Mouse (Mus musculus) neural tube, embryonic 11.5 days (tissue): ENCODE results near the gene Cfap97d2. TPM values are rescaled to one million over a fixed set of nuclear protein-coding genes. Genes with fewer than 3 reads are reported as not detected.

Experiments
- ATAC-seq: fragments of 200-750 bp; cut with Nextera tagmentation; 2 replicates; pipeline ENCODE4 v1.8.0; 2017; ENCODE audit warnings: moderate number of reproducible peaks, mild to moderate bottlenecking, moderate TSS enrichment, moderate library complexity; ENCODE audit not compliant: insufficient read depth, low FRiP score, low TSS enrichment
- DNase-seq: peaks from one replicate; pipeline ENCODE4 v3.0.0-alpha.2; 2015; ENCODE audit warnings: low spot score
- H3K27ac ChIP-seq: fragments of 300-500 bp; sonication (generic); 2 replicates; pipeline ENCODE4 v1.5.1; 2014; ENCODE audit warnings: low read depth, mild to moderate bottlenecking, low read length
- H3K27me3 ChIP-seq: fragments of 300-500 bp; sonication (generic); 2 replicates; pipeline ENCODE4 v1.6.1; 2014; ENCODE audit warnings: mild to moderate bottlenecking, low read length, mixed read lengths; ENCODE audit not compliant: control insufficient read depth, insufficient read depth
- H3K36me3 ChIP-seq: fragments of 300-500 bp; sonication (generic); 2 replicates; pipeline ENCODE4 v1.6.1; 2014; ENCODE audit warnings: mild to moderate bottlenecking, low read length, moderate library complexity, mixed read lengths; ENCODE audit not compliant: control insufficient read depth, insufficient read depth
- H3K4me1 ChIP-seq: fragments of 300-500 bp; sonication (generic); 2 replicates; pipeline ENCODE4 v1.6.1; 2014; ENCODE audit warnings: low read length, mixed read lengths; ENCODE audit not compliant: control insufficient read depth, insufficient read depth
- H3K4me2 ChIP-seq: fragments of 300-500 bp; sonication (generic); 2 replicates; pipeline ENCODE4 v1.6.1; 2014; ENCODE audit warnings: low read depth, mild to moderate bottlenecking, moderate library complexity
- H3K4me3 ChIP-seq: fragments of 300-500 bp; sonication (generic); 2 replicates; pipeline ENCODE4 v1.5.1; 2014; ENCODE audit warnings: low read depth, low read length
- H3K9ac ChIP-seq: fragments of 300-500 bp; sonication (generic); 2 replicates; pipeline ENCODE4 v1.6.1; 2014; ENCODE audit warnings: mild to moderate bottlenecking, low read length
- H3K9me3 ChIP-seq: fragments of 300-500 bp; sonication (generic); 2 replicates; pipeline ENCODE4 v1.6.1; 2016; ENCODE audit warnings: low read length; ENCODE audit not compliant: control insufficient read depth
- WGBS: fragments of 180-500 bp; shearing (Covaris S2); extraction: QIAGEN DNeasy Blood & Tissue Kit; methylation state at CpG from one replicate; pipeline ENCODE4 v1.1.7; 2014; 5-methylcytosine and 5-hydroxymethylcytosine counted together
- polyA plus RNA-seq: library from polyadenylated mRNA; unstranded; fragments of >200 nt; fragmentation: Nextera tagmentation; extraction: Ambion mirVana; gene quantifications from 2 replicates; pipeline ENCODE4 v1.2.1, GENCODE M21; 2014

Cfap97d2 gene
- polyA plus RNA-seq, result 0.38 and 0.52 TPM in 2 replicates

DNA sequence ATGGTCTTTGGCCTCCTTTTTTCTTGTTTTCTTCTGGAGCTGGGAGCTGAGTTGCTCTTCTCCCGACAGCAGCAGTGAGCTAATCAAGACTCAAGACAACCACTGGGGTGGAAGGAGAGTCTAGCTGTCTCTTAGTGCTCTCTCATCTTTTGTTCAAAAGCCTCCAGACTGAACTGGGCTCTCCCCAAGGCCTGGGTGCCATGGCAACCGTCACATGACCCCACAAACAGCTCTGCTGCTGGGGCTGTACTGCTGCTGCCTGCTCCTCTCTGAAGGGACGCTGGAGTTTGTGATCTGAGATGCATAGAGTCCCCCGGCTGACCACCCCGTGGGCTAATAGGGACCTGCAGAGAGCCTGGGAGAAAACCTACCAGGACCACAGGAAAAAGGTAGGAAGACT, at the start of gene Cfap97d2:
Gene Cfap97d2 (plus strand): TSS at position 222 of the 400 bp plus-strand sequence.
- H3K36me3 ChIP-seq, result no peaks in the 10 kb centered on the region
- H3K27me3 ChIP-seq, result no peaks in the 10 kb centered on the region
- peaks cover 6% of the 10 kb centered on the region; the same call in 1 of the 2 replicates for H3K4me1 ChIP-seq
- H3K27ac ChIP-seq, result no peak within 1 kb of the TSS
- no peaks in the 10 kb centered on the region for H3K9me3 ChIP-seq
- peak; percentile 99 for ATAC-seq
- H3K9ac ChIP-seq, result peak within 1 kb of the TSS; percentile 5
- 2% methylated on average over 5 of the region's 5 CpGs for WGBS
- peak; percentile 87 for DNase-seq
- no peak within 1 kb of the TSS for H3K4me3 ChIP-seq
- H3K4me2 ChIP-seq, result peak within 1 kb of the TSS; percentile 20

DNA sequence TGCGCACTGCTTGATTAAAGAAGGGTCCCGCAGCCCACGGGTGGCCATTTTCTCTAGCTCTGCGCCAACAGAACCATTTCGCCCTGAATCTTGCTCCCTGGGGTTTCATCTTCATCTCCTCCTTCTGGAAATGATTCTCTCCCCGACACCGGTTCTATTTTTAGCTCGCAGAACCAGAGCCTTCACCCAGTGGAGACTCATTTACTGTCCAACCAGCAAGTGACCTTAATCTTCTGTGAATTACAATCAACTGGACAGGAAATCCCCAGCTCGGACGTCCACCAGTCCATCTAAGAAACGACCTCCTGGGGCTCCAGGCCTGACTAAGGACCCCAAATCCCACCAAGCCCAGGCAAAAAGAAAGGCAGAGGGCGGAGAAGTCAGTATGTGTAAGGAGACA, 48.2 kb upstream of the Cfap97d2 start:
- DNase-seq (no peak), ATAC-seq (no peak)
- Histone ChIP-seq H3K27ac (no peak overlapping the region), H3K9me3 (no peaks in the 10 kb centered on the region), H3K9ac (no peak overlapping the region), H3K4me3 (no peak overlapping the region), H3K27me3 (no peaks in the 10 kb centered on the region), H3K4me1 (no peaks in the 10 kb centered on the region), H3K4me2 (no peak overlapping the region), H3K36me3 (no peaks in the 10 kb centered on the region)
- 83% methylated on average over 12 of the region's 12 CpGs for WGBS

DNA sequence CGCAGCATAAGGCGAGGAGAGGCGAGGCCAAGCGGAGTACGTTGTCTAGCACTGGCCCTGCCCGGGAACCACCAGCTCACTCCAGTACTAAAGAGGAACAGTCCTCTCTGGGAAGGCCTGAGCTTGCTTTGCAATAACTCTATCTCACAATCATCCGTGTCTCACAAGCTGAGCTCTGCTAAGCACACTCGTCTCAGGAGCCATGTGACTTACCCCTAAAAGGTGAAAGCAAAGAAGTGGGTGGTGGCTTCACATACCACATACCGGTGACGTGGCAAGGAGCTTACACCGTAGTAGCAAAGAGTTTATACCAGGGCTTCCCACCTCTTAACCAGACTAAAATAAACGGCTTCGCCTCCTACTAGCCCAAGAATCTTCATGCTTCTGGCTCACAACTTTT, 45.4 kb upstream of the Cfap97d2 start:
- no peaks in the 10 kb centered on the region for H3K4me1 ChIP-seq
- no peak for DNase-seq

DNA sequence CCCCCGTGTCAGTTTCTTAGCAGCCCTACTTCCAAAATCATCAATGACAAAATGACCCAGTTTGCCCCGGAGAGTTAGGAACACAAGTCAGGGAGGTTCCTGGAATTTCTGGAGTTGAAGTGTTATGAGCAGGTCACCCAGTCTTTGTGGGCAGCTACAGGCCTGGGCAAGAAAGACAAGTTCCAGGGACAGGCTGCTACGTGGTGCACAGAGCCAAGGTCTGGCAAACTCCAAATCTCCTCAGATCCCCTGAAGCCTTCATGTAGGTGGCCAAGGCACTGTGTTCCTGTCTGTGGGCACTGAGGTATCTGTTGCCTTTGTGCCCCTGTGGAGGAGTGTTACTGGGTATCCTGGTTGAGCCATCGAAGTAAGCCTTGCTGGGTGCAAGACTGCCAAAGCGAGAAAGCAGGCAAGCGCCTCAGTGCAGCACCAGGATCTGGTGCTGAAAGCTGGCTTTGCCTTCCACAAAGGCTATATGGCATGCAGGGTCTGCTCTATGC, 40.9 kb upstream of the Cfap97d2 start:
- Histone ChIP-seq H3K9ac (no peak overlapping the region), H3K4me3 (no peak overlapping the region), H3K27me3 (no peaks in the 10 kb centered on the region), H3K4me2 (no peak overlapping the region), H3K36me3 (no peaks in the 10 kb centered on the region), H3K27ac (no peak overlapping the region), H3K9me3 (no peaks in the 10 kb centered on the region), H3K4me1 (no peaks in the 10 kb centered on the region; the same call in 1 of the 2 replicates)
- DNase-seq (no peak), ATAC-seq (no peak)
- 85% methylated on average over 6 of the region's 6 CpGs for WGBS

More for the DNA sequence above, 45.4 kb upstream of the Cfap97d2 start:
- no peaks in the 10 kb centered on the region for H3K27me3 ChIP-seq
- no peaks in the 10 kb centered on the region for H3K36me3 ChIP-seq
- ATAC-seq, result no peak
- H3K9ac ChIP-seq, result no peak overlapping the region
- no peak overlapping the region for H3K4me3 ChIP-seq
- WGBS, result 92% methylated on average over 13 of the region's 13 CpGs
- H3K9me3 ChIP-seq, result no peaks in the 10 kb centered on the region
- H3K27ac ChIP-seq, result no peak overlapping the region
- no peak overlapping the region for H3K4me2 ChIP-seq

DNA sequence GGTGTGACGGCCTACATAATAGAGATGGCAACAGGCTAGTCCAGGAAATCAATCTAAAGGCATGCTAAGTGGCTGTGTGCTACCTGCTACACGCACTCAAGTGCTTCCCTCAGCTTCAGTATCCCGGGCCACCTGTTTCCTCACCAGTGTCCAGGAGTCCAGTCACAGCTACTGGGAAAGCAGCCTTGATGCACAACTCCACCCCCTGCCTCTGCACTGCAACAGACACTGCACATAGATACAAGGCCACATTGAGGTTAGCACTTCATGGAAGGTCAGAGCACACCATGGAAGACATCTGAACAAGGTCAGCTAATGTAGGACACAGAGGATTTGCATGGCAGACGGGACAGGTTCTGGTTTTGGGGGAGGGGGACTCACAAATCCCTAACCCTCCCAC, 40.2 kb upstream of the Cfap97d2 start:
- Histone ChIP-seq H3K4me2 (no peak overlapping the region), H3K4me3 (no peak overlapping the region), H3K27ac (no peak overlapping the region), H3K27me3 (no peaks in the 10 kb centered on the region), H3K9ac (no peak overlapping the region), H3K4me1 (no peaks in the 10 kb centered on the region; the same call in 1 of the 2 replicates), H3K36me3 (no peaks in the 10 kb centered on the region), H3K9me3 (no peaks in the 10 kb centered on the region)
- DNase-seq (no peak), ATAC-seq (no peak)
- WGBS, result 83% methylated on average over 4 of the region's 4 CpGs

DNA sequence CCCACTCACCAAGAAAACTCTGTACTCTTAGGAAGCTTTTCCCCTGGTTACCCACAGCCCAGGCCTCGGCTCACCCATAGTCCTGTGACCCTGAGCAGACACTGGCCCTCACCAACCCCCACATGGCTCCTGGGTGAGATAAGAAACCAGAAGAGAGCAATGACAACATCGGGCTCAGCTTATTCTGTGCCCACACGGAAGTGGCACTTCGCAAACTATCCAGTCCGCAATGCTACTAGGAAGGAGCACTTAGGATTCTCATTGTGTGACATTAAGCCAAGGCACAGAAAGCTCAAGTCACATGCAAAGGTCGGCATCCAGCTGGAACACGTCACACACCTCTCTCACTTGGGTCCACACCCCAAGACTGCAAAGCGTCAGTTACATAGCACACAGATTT, 39.7 kb upstream of the Cfap97d2 start:
- ATAC-seq, result no peak
- no peak overlapping the region for H3K4me3 ChIP-seq
- WGBS, result 83% methylated on average over 8 of the region's 8 CpGs

DNA sequence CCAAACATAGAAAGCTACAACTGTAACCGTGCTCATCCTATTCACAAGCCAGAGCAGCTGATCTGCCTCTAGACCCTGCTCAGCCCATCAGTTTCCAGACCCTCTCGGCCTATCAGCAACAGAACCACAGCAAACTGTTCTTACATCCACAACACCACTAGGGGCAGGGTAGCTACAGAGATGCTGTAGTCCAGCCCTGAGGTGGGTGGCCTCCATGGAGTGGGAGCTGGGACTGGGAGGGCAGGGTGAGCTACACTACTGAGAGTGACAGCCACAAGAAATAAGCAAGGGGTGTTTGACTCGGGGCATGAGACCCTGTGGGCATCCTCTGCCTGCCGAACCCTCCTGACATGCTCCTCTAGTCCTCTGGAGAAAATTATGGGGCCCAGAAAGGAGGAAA, 37.8 kb upstream of the Cfap97d2 start:
- Histone ChIP-seq H3K27ac (no peak overlapping the region), H3K36me3 (no peaks in the 10 kb centered on the region), H3K4me1 (no peaks in the 10 kb centered on the region; the same call in 1 of the 2 replicates), H3K9me3 (no peaks in the 10 kb centered on the region), H3K4me3 (no peak overlapping the region), H3K4me2 (no peak overlapping the region), H3K27me3 (no peaks in the 10 kb centered on the region), H3K9ac (no peak overlapping the region)
- ATAC-seq (no peak), DNase-seq (no peak)
- WGBS, result 75% methylated on average over 4 of the region's 4 CpGs

More for the DNA sequence above, 39.7 kb upstream of the Cfap97d2 start:
- no peak overlapping the region for H3K27ac ChIP-seq
- no peak overlapping the region for H3K9ac ChIP-seq
- H3K4me2 ChIP-seq, result no peak overlapping the region
- DNase-seq, result no peak
- H3K9me3 ChIP-seq, result no peaks in the 10 kb centered on the region
- H3K4me1 ChIP-seq, result no peaks in the 10 kb centered on the region; the same call in 1 of the 2 replicates
- no peaks in the 10 kb centered on the region for H3K27me3 ChIP-seq
- H3K36me3 ChIP-seq, result no peaks in the 10 kb centered on the region

DNA sequence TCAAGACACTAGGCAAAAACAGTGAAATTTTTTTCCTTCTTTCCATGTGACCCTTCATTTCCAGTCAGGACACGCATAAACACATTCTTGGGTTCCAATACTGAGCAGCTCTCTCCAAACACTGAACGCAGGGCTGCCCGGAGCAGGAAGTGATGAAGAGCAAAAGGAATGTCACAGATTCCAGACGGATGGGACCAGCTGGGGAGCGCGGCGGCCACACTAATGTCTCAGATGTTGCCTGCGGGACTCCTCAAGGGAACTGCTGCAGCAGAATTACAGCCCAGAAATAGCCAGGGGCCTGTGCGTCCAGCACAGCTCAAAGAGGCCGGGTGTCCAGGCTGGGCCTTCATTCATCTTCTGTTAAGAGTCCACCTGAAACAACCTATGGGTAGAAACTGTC, 37.3 kb upstream of the Cfap97d2 start:
- no peak overlapping the region for H3K9ac ChIP-seq
- H3K4me1 ChIP-seq, result no peaks in the 10 kb centered on the region; the same call in 1 of the 2 replicates
- H3K36me3 ChIP-seq, result no peaks in the 10 kb centered on the region
- no peaks in the 10 kb centered on the region for H3K27me3 ChIP-seq
- peak; percentile 56 for DNase-seq
- H3K4me3 ChIP-seq, result no peak overlapping the region
- WGBS, result 54% methylated on average over 10 of the region's 10 CpGs
- H3K9me3 ChIP-seq, result no peaks in the 10 kb centered on the region
- no peak for ATAC-seq
- no peak overlapping the region; the same call in 1 of the 2 replicates for H3K27ac ChIP-seq
- no peak overlapping the region for H3K4me2 ChIP-seq

DNA sequence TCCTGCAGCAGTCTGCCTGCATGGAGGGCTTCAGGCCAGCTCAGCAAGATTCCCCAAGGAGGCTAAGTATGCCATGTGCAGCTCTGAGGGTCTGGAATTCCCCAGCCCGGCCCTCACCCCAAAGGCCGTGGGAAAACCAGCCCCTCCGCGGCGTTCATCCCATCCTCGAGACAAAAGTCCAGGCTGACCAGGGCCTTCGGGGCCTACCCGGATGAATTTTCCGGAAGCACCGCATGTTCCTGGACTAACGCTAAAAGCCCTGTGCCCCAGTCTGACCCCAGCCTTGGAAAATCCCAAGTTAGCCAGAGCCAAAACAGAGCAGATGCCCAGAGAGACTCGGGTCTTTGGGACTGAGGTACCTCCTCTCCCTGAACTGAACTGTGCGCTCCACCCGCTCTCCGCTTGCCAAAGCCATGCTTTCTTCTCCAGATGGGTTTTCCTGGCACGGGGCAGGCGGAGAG, 35.6 kb upstream of the Cfap97d2 start:
- H3K4me1 ChIP-seq, result peaks cover 4% of the 10 kb centered on the region; the same call in 1 of the 2 replicates
- 85% methylated on average over 17 of the region's 17 CpGs for WGBS
- H3K27me3 ChIP-seq, result no peaks in the 10 kb centered on the region
- no peak overlapping the region for H3K4me2 ChIP-seq
- no peak overlapping the region for H3K9ac ChIP-seq
- H3K27ac ChIP-seq, result no peak overlapping the region
- ATAC-seq (no peak), DNase-seq (no peak)
- H3K4me3 ChIP-seq, result no peak overlapping the region
- no peaks in the 10 kb centered on the region for H3K9me3 ChIP-seq
- no peaks in the 10 kb centered on the region for H3K36me3 ChIP-seq
